Mouse (Mus musculus) liver, postnatal 0 days (tissue): ENCODE data around the gene Npy. TPM values are rescaled to one million over a fixed set of nuclear protein-coding genes. Genes with fewer than 3 reads are reported as not detected.

ENCODE experiments used
- ATAC-seq: fragments of 200-750 bp; cut with Nextera tagmentation; 2 replicates; pipeline ENCODE4 v1.8.0; 2017; ENCODE audit warnings: mild to moderate bottlenecking, moderate library complexity
- DNase-seq: peaks from one replicate; pipeline ENCODE4 v3.0.0-alpha.2; 2016
- H3K27ac ChIP-seq: fragments of 300-500 bp; sonication (generic); 2 replicates; pipeline ENCODE4 v1.5.1; 2014; ENCODE audit warnings: antibody characterized with exemption, moderate library complexity, mild to moderate bottlenecking, low read depth
- H3K27me3 ChIP-seq: fragments of 300-500 bp; sonication (generic); 2 replicates; pipeline ENCODE4 v1.6.1; 2014; ENCODE audit warnings: low read length, control low read depth, mixed read lengths; ENCODE audit not compliant: insufficient read depth
- H3K36me3 ChIP-seq: fragments of 300-500 bp; sonication (generic); replicated peaks from 2 replicates; pipeline ENCODE4 v1.6.1; 2014; ENCODE audit warnings: mild to moderate bottlenecking, control low read depth, low read length, moderate library complexity, mixed read lengths; ENCODE audit not compliant: insufficient read depth
- H3K4me1 ChIP-seq: fragments of 300-500 bp; sonication (generic); 2 replicates; pipeline ENCODE4 v1.6.1; 2014; ENCODE audit warnings: antibody characterized with exemption, mild to moderate bottlenecking, control low read depth; ENCODE audit not compliant: insufficient read depth
- H3K4me2 ChIP-seq: fragments of 300-500 bp; sonication (generic); 2 replicates; pipeline ENCODE4 v1.6.1; 2014; ENCODE audit warnings: low read depth, mild to moderate bottlenecking, low read length, moderate library complexity, mixed read lengths
- H3K4me3 ChIP-seq: fragments of 300-500 bp; sonication (generic); 2 replicates; pipeline ENCODE4 v1.5.1; 2014; ENCODE audit warnings: low read depth, low read length
- H3K9ac ChIP-seq: fragments of 300-500 bp; sonication (generic); replicated peaks from 2 replicates; pipeline ENCODE4 v1.6.1; 2014; ENCODE audit warnings: mild to moderate bottlenecking, moderate library complexity
- H3K9me3 ChIP-seq: fragments of 300-500 bp; sonication (generic); 2 replicates; pipeline ENCODE4 v1.6.1; 2016; ENCODE audit warnings: mild to moderate bottlenecking, control low read depth, low read length, mixed read lengths
- CTCF ChIP-seq: sonication (generic); IDR thresholded peaks from 2 replicates; pipeline ENCODE4 v1.5.1; 2016; ENCODE audit warnings: antibody characterized with exemption, low read depth
- EP300 ChIP-seq: IDR thresholded peaks from 2 replicates; pipeline ENCODE4 v1.6.1; 2016; ENCODE audit warnings: antibody characterized with exemption, low read depth, mild to moderate bottlenecking
- WGBS: fragments of 180-500 bp; shearing (Covaris S2); extraction: QIAGEN DNeasy Blood & Tissue Kit; methylation state at CpG from one replicate; pipeline ENCODE4 v1.1.7; 2014; ENCODE audit not compliant: insufficient replicate concordance; 5-methylcytosine and 5-hydroxymethylcytosine counted together
- polyA plus RNA-seq: library from polyadenylated mRNA; unstranded; fragments of >200 nt; fragmentation: Nextera tagmentation; extraction: Ambion mirVana; gene quantifications from 2 replicates; pipeline ENCODE4 v1.2.1, GENCODE M21; 2015

Gene Npy
- polyA plus RNA-seq, 1 experiment from 2014 or later = 0.48 TPM

- ATAC-seq = no peak
- Histone ChIP-seq H3K4me1 (no peaks in the 10 kb centered on the region), H3K9me3 (no peaks in the 10 kb centered on the region), H3K36me3 (no peaks in the 10 kb centered on the region), H3K27ac (no peak overlapping the region), H3K27me3 (no peaks in the 10 kb centered on the region), H3K4me2 (no peak overlapping the region), H3K4me3 (no peak overlapping the region), H3K9ac (no peak overlapping the region)
- no peak for TF ChIP-seq EP300
- no peak for DNase-seq
- 39% methylated on average over 5 of the region's 5 CpGs for WGBS
Measured at GRCm38 (mm10) chr6:49781852-49782251, 40.7 kb upstream of the Npy start.

GRCm38 (mm10) chr6:49782679-49783078 is 39.8 kb upstream of the Npy start:
- no peaks in the 10 kb centered on the region for H3K4me1 ChIP-seq
- TF ChIP-seq CTCF (no peak), EP300 (no peak)
- no peak overlapping the region for H3K4me3 ChIP-seq
- H3K4me2 ChIP-seq = no peak overlapping the region
- H3K27ac ChIP-seq = no peak overlapping the region
- no peaks in the 10 kb centered on the region for H3K9me3 ChIP-seq
- DNase-seq = no peak
- no peak for ATAC-seq
- WGBS = 74% methylated on average over 7 of the region's 7 CpGs
- no peak overlapping the region for H3K9ac ChIP-seq
- no peaks in the 10 kb centered on the region for H3K36me3 ChIP-seq
- no peaks in the 10 kb centered on the region for H3K27me3 ChIP-seq

- 65% methylated on average over 12 of the region's 12 CpGs for WGBS
- Histone ChIP-seq H3K36me3 (no peaks in the 10 kb centered on the region), H3K9ac (no peak overlapping the region), H3K4me2 (no peak overlapping the region), H3K27me3 (no peaks in the 10 kb centered on the region), H3K27ac (no peak overlapping the region), H3K4me3 (no peak overlapping the region), H3K4me1 (no peaks in the 10 kb centered on the region), H3K9me3 (no peaks in the 10 kb centered on the region)
- no peak for DNase-seq
- TF ChIP-seq CTCF = no peak
- no peak for TF ChIP-seq EP300
- no peak for ATAC-seq
Measured at GRCm38 (mm10) chr6:49792524-49792923, 30.0 kb upstream of the Npy start.

GRCm38 (mm10) chr6:49804105-49804504 is 18.4 kb upstream of the Npy start:
- 57% methylated on average over 8 of the region's 8 CpGs for WGBS
- no peak for TF ChIP-seq EP300
- no peak for TF ChIP-seq CTCF
- ATAC-seq = no peak
- Histone ChIP-seq H3K36me3 (no peaks in the 10 kb centered on the region), H3K4me3 (no peak overlapping the region), H3K4me2 (no peak overlapping the region), H3K9me3 (no peaks in the 10 kb centered on the region), H3K4me1 (no peaks in the 10 kb centered on the region), H3K27me3 (no peaks in the 10 kb centered on the region), H3K9ac (no peak overlapping the region), H3K27ac (no peak overlapping the region)
- DNase-seq = no peak

GRCm38 (mm10) chr6:49808076-49808475 is 14.4 kb upstream of the Npy start:
- Histone ChIP-seq H3K4me2 (peak overlapping the region; percentile 42), H3K4me1 (no peaks in the 10 kb centered on the region), H3K4me3 (no peak overlapping the region), H3K9ac (no peak overlapping the region), H3K9me3 (no peaks in the 10 kb centered on the region), H3K27ac (0 out of 2 replicates have a peak overlapping the region, but pooled peaks have one; percentile 44), H3K27me3 (no peaks in the 10 kb centered on the region), H3K36me3 (no peaks in the 10 kb centered on the region)
- WGBS = 37% methylated on average over 13 of the region's 13 CpGs
- DNase-seq (no peak), ATAC-seq (no peak)
- 0 out of 2 replicates have a peak, but pooled peaks have one; percentile 26 for TF ChIP-seq EP300
- TF ChIP-seq CTCF = no peak

GRCm38 (mm10) chr6:49817183-49817582 is 5.3 kb upstream of the Npy start:
- ATAC-seq (no peak), DNase-seq (no peak)
- TF ChIP-seq EP300 = no peak
- no peak for TF ChIP-seq CTCF
- no peak overlapping the region for H3K27ac ChIP-seq
- 51% methylated on average over 5 of the region's 5 CpGs for WGBS
- peaks cover 2% of the 10 kb centered on the region; the same call in 1 of the 2 replicates for H3K4me1 ChIP-seq
- no peak overlapping the region for H3K4me3 ChIP-seq
- H3K9ac ChIP-seq = no peak overlapping the region
- H3K4me2 ChIP-seq = no peak overlapping the region
- no peaks in the 10 kb centered on the region for H3K9me3 ChIP-seq
- H3K36me3 ChIP-seq = no peaks in the 10 kb centered on the region
- peaks cover 21% of the 10 kb centered on the region for H3K27me3 ChIP-seq

- Histone ChIP-seq H3K9ac (no peak overlapping the region), H3K4me3 (no peak overlapping the region), H3K27ac (no peak overlapping the region), H3K4me1 (peaks cover 6% of the 10 kb centered on the region; the same call in 1 of the 2 replicates), H3K4me2 (no peak overlapping the region), H3K27me3 (peaks cover 25% of the 10 kb centered on the region), H3K9me3 (no peaks in the 10 kb centered on the region), H3K36me3 (no peaks in the 10 kb centered on the region)
- ATAC-seq (no peak), DNase-seq (no peak)
- WGBS = 51% methylated on average over 6 of the region's 6 CpGs
- TF ChIP-seq CTCF (no peak), EP300 (no peak)
Measured at GRCm38 (mm10) chr6:49817625-49818024, 4.9 kb upstream of the Npy start.
